In genomic region chr17:66235806-66236335, GRCm38 (mm10) we compare ENCODE assay signal across 8 mouse cellular contexts.
DNase-seq lines count a peak whose midpoint lies in the region; ATAC-seq and TF ChIP-seq lines count a peak whose summit lies in the region.
"Had no signal": no experiment of that assay in that cellular context is flagged by ENCODE, and none has a peak within 500 bp of the region (broad histone marks: within the 10 kb centered on the region; RNA-seq: fewer than 3 reads in every experiment).

No protein-coding gene starts in this region.

- 88% methylated on average over 15 of the region's 15 CpGs for WGBS in hindbrain, embryonic 10.5 days
- WGBS in hindbrain, embryonic 11.5 days, result 89% methylated on average over 15 of the region's 15 CpGs
- WGBS in hindbrain, embryonic 14.5 days, result 72% methylated on average over 15 of the region's 15 CpGs
- 77% methylated on average over 15 of the region's 15 CpGs for WGBS in midbrain, embryonic 12.5 days
- 85% methylated on average over 15 of the region's 15 CpGs for WGBS in kidney, adult 2 months
- WGBS in intestine, postnatal 0 days, result 83% methylated on average over 15 of the region's 15 CpGs

- peak overlapping the region; percentile 82 for H3K27ac ChIP-seq in hindbrain, embryonic 10.5 days
- H3K27ac ChIP-seq in hindbrain, embryonic 11.5 days (ENCODE audit: low read depth, low read length), result no peak overlapping the region
- no peak overlapping the region; the same call in 1 of the 2 replicates for H3K27ac ChIP-seq in hindbrain, embryonic 14.5 days
- H3K27ac ChIP-seq in midbrain, embryonic 12.5 days (replicated peaks), result peak overlapping the region; percentile 46
- no peak overlapping the region for H3K27ac ChIP-seq in kidney, adult 2 months (ENCODE audit: insufficient read depth, low read depth, low read length)
- no peak overlapping the region for H3K27ac ChIP-seq in intestine, postnatal 0 days (ENCODE audit: low read depth, low read length)

- no peak for TF ChIP-seq CTCF in kidney, adult 2 months (conservative IDR thresholded peaks at IDR 0.05; ENCODE audit: insufficient read depth, insufficient read length, low read depth, low read length)
- TF ChIP-seq CTCF in intestine, postnatal 0 days (IDR thresholded peaks at IDR 0.05; ENCODE audit: low read depth), result no peak

- peaks cover 34% of the 10 kb centered on the region for H3K4me1 ChIP-seq in hindbrain, embryonic 10.5 days (replicated peaks)
- no peaks in the 10 kb centered on the region for H3K4me1 ChIP-seq in hindbrain, embryonic 11.5 days (replicated peaks; ENCODE audit: control insufficient read depth, insufficient read depth, low read length)
- H3K4me1 ChIP-seq in hindbrain, embryonic 14.5 days (replicated peaks; ENCODE audit: control insufficient read depth, insufficient read depth, low read length), result peaks cover 3% of the 10 kb centered on the region; the same call in 1 of the 2 replicates
- H3K4me1 ChIP-seq in midbrain, embryonic 12.5 days, result peaks cover 10% of the 10 kb centered on the region; the same call in 1 of the 2 replicates
- no peaks in the 10 kb centered on the region for H3K4me1 ChIP-seq in kidney, adult 2 months (ENCODE audit: control insufficient read depth, insufficient read depth, low read length)
- H3K4me1 ChIP-seq in intestine, postnatal 0 days (replicated peaks; ENCODE audit: control insufficient read depth, insufficient read depth, low read length), result no peaks in the 10 kb centered on the region

- H3K9me3 ChIP-seq in hindbrain, embryonic 10.5 days, result no peaks in the 10 kb centered on the region
- no peaks in the 10 kb centered on the region for H3K9me3 ChIP-seq in hindbrain, embryonic 11.5 days (ENCODE audit: control insufficient read depth, low read length)
- no peaks in the 10 kb centered on the region for H3K9me3 ChIP-seq in hindbrain, embryonic 14.5 days (ENCODE audit: control insufficient read depth, low read length)
- H3K9me3 ChIP-seq in midbrain, embryonic 12.5 days, result no peaks in the 10 kb centered on the region
- H3K9me3 ChIP-seq in intestine, postnatal 0 days (ENCODE audit: control insufficient read depth), result no peaks in the 10 kb centered on the region

- H3K36me3 ChIP-seq in hindbrain, embryonic 10.5 days, result no peaks in the 10 kb centered on the region
- H3K36me3 ChIP-seq in hindbrain, embryonic 11.5 days (ENCODE audit: control insufficient read depth, insufficient read depth, low read length), result no peaks in the 10 kb centered on the region
- H3K36me3 ChIP-seq in hindbrain, embryonic 14.5 days (replicated peaks; ENCODE audit: control insufficient read depth, insufficient read depth), result no peaks in the 10 kb centered on the region
- no peaks in the 10 kb centered on the region for H3K36me3 ChIP-seq in midbrain, embryonic 12.5 days
- H3K36me3 ChIP-seq in kidney, adult 2 months (ENCODE audit: control insufficient read depth, insufficient read depth, low read length), result no peaks in the 10 kb centered on the region
- no peaks in the 10 kb centered on the region for H3K36me3 ChIP-seq in intestine, postnatal 0 days (ENCODE audit: control insufficient read depth, insufficient read depth)

- H3K27me3 ChIP-seq in hindbrain, embryonic 10.5 days (ENCODE audit: insufficient read depth, poor library complexity, severe bottlenecking), result 0 out of 2 replicates have a peak, but pooled peaks cover 10% of the 10 kb centered on the region
- H3K27me3 ChIP-seq in hindbrain, embryonic 11.5 days (ENCODE audit: control insufficient read depth, insufficient read depth, low read length), result no peaks in the 10 kb centered on the region
- H3K27me3 ChIP-seq in hindbrain, embryonic 14.5 days (ENCODE audit: control insufficient read depth, insufficient read depth, low read length), result no peaks in the 10 kb centered on the region
- H3K27me3 ChIP-seq in midbrain, embryonic 12.5 days, result no peaks in the 10 kb centered on the region; the same call in 1 of the 2 replicates
- H3K27me3 ChIP-seq in kidney, adult 2 months (replicated peaks; ENCODE audit: control insufficient read depth, insufficient read depth, low read length), result no peaks in the 10 kb centered on the region
- 0 out of 2 replicates have a peak, but pooled peaks cover 4% of the 10 kb centered on the region for H3K27me3 ChIP-seq in intestine, postnatal 0 days (replicated peaks; ENCODE audit: control insufficient read depth, insufficient read depth, low read length)

- H3K4me3 ChIP-seq in hindbrain, embryonic 10.5 days, result 0 out of 2 replicates have a peak overlapping the region, but pooled peaks have one; percentile 32
- H3K4me3 ChIP-seq in hindbrain, embryonic 11.5 days (ENCODE audit: low read depth, low read length), result no peak overlapping the region
- no peak overlapping the region for H3K4me3 ChIP-seq in hindbrain, embryonic 14.5 days (replicated peaks; ENCODE audit: low read length)
- no peak overlapping the region for H3K4me3 ChIP-seq in midbrain, embryonic 12.5 days
- H3K4me3 ChIP-seq in kidney, adult 2 months (ENCODE audit: insufficient read depth, low read depth, low read length), result no peak overlapping the region
- no peak overlapping the region for H3K4me3 ChIP-seq in intestine, postnatal 0 days (ENCODE audit: low read depth, low read length)

- intact Hi-C loops in gastrocnemius, postnatal 14 days (cut with DNase I; ENCODE audit: low total_unique reads), result loop anchor here (2.0 to 5.0 kb wide), 2 partner anchors 219 to 251 kb away; no protein-coding TSS in a partner anchor

- H3K4me2 ChIP-seq in hindbrain, embryonic 11.5 days (replicated peaks; ENCODE audit: low read depth, low read length), result no peak overlapping the region
- peak overlapping the region; percentile 55 for H3K4me2 ChIP-seq in hindbrain, embryonic 14.5 days (replicated peaks)
- H3K4me2 ChIP-seq in midbrain, embryonic 12.5 days (replicated peaks), result peak overlapping the region; percentile 50; the same call in 1 of the 2 replicates
- H3K4me2 ChIP-seq in intestine, postnatal 0 days (replicated peaks; ENCODE audit: low read depth), result no peak overlapping the region
- H3K4me2 ChIP-seq: liver, embryonic 11.5 days had no signal

- DNase-seq in hindbrain, embryonic 10.5 days (ENCODE audit: low spot score), result no peak
- no peak for DNase-seq in hindbrain, embryonic 11.5 days (ENCODE audit: low spot score)
- peak; percentile 51 for DNase-seq in hindbrain, embryonic 14.5 days (ENCODE audit: low spot score)
- DNase-seq in kidney, adult 2 months, result no peak
- no peak for DNase-seq in gastrocnemius, postnatal 14 days

- H3K9ac ChIP-seq in hindbrain, embryonic 11.5 days (ENCODE audit: low read depth, low read length), result no peak overlapping the region
- H3K9ac ChIP-seq in hindbrain, embryonic 14.5 days, result peak overlapping the region; percentile 48
- no peak overlapping the region for H3K9ac ChIP-seq in midbrain, embryonic 12.5 days (replicated peaks)
- no peak overlapping the region for H3K9ac ChIP-seq in intestine, postnatal 0 days (ENCODE audit: low read depth, low read length)

- no peak for ATAC-seq in hindbrain, embryonic 11.5 days (ENCODE audit: low FRiP score)
- no peak; the same call in 1 of the 2 replicates for ATAC-seq in hindbrain, embryonic 14.5 days (ENCODE audit: low FRiP score)
- no peak for ATAC-seq in midbrain, embryonic 12.5 days (ENCODE audit: low FRiP score, low read depth)
- ATAC-seq in intestine, postnatal 0 days, result no peak

- no peak for TF ChIP-seq POLR2A in kidney, adult 2 months (IDR thresholded peaks at IDR 0.05; ENCODE audit: low read depth, low read length)

Comparison
In these comparisons a context has a peak if more than half of its experiments do, and no peak if none do; other contexts are left out.
1. H3K27ac ChIP-seq: peak in hindbrain, embryonic 10.5 days (single experiment) and midbrain, embryonic 12.5 days (single experiment); none in hindbrain, embryonic 11.5 days (single experiment), hindbrain, embryonic 14.5 days (single experiment), kidney, adult 2 months (single experiment) and intestine, postnatal 0 days (single experiment).
2. H3K4me2 ChIP-seq: peak in hindbrain, embryonic 14.5 days (single experiment) and midbrain, embryonic 12.5 days (single experiment); none in hindbrain, embryonic 11.5 days (single experiment) and intestine, postnatal 0 days (single experiment).